Mouse (Mus musculus) limb, embryonic 11.5 days (tissue): Measurements from ENCODE around the gene Dbh. TPM values are rescaled to one million over a fixed set of nuclear protein-coding genes. Genes with fewer than 3 reads are reported as not detected.

Source experiments
- ATAC-seq: fragments of 200-750 bp; cut with Nextera tagmentation; 2 replicates; pipeline ENCODE4 v1.8.0; 2017; ENCODE audit warnings: low read depth; ENCODE audit not compliant: insufficient number of reproducible peaks, low FRiP score, low TSS enrichment
- DNase-seq: peaks from one replicate; pipeline ENCODE4 v3.0.0-alpha.2; 2015; ENCODE audit warnings: low spot score
- H3K27ac ChIP-seq: fragments of 300-500 bp; sonication (generic); replicated peaks from 2 replicates; pipeline ENCODE4 v1.5.1; 2014; ENCODE audit warnings: low read depth, mild to moderate bottlenecking, low read length
- H3K27me3 ChIP-seq: fragments of 300-500 bp; sonication (generic); 2 replicates; pipeline ENCODE4 v1.6.1; 2014; ENCODE audit warnings: mild to moderate bottlenecking, low read length, mixed read lengths; ENCODE audit not compliant: control insufficient read depth, insufficient read depth
- H3K36me3 ChIP-seq: fragments of 300-500 bp; sonication (generic); 2 replicates; pipeline ENCODE4 v1.6.1; 2014; ENCODE audit warnings: mild to moderate bottlenecking, low read length, moderate library complexity, mixed read lengths; ENCODE audit not compliant: control insufficient read depth, insufficient read depth
- H3K4me1 ChIP-seq: fragments of 300-500 bp; sonication (generic); 2 replicates; pipeline ENCODE4 v1.6.1; 2014; ENCODE audit warnings: low read length, mixed read lengths; ENCODE audit not compliant: control insufficient read depth, insufficient read depth
- H3K4me2 ChIP-seq: fragments of 300-500 bp; sonication (generic); 2 replicates; pipeline ENCODE4 v1.6.1; 2014; ENCODE audit warnings: low read depth, mild to moderate bottlenecking, moderate library complexity; ENCODE audit not compliant: severe bottlenecking
- H3K4me3 ChIP-seq: fragments of 300-500 bp; sonication (generic); 2 replicates; pipeline ENCODE4 v1.5.1; 2014; ENCODE audit warnings: low read depth, low read length
- H3K9ac ChIP-seq: fragments of 300-500 bp; sonication (generic); 2 replicates; pipeline ENCODE4 v1.6.1; 2014; ENCODE audit warnings: mild to moderate bottlenecking, low read length
- H3K9me3 ChIP-seq: fragments of 300-500 bp; sonication (generic); 2 replicates; pipeline ENCODE4 v1.6.1; 2016; ENCODE audit warnings: low read length; ENCODE audit not compliant: control insufficient read depth
- WGBS: fragments of 180-500 bp; shearing (Covaris S2); extraction: QIAGEN DNeasy Blood & Tissue Kit; methylation state at CpG from one replicate; pipeline ENCODE4 v1.1.7; 2014; 5-methylcytosine and 5-hydroxymethylcytosine counted together
- polyA plus RNA-seq: library from polyadenylated mRNA; unstranded; fragments of >200 nt; fragmentation: Nextera tagmentation; extraction: Ambion mirVana; gene quantifications from 2 replicates; pipeline ENCODE4 v1.2.1, GENCODE M21; 2014

Gene Dbh
- polyA plus RNA-seq: 0.05 TPM in 1 of 2 replicates, not detected in the other

DNA sequence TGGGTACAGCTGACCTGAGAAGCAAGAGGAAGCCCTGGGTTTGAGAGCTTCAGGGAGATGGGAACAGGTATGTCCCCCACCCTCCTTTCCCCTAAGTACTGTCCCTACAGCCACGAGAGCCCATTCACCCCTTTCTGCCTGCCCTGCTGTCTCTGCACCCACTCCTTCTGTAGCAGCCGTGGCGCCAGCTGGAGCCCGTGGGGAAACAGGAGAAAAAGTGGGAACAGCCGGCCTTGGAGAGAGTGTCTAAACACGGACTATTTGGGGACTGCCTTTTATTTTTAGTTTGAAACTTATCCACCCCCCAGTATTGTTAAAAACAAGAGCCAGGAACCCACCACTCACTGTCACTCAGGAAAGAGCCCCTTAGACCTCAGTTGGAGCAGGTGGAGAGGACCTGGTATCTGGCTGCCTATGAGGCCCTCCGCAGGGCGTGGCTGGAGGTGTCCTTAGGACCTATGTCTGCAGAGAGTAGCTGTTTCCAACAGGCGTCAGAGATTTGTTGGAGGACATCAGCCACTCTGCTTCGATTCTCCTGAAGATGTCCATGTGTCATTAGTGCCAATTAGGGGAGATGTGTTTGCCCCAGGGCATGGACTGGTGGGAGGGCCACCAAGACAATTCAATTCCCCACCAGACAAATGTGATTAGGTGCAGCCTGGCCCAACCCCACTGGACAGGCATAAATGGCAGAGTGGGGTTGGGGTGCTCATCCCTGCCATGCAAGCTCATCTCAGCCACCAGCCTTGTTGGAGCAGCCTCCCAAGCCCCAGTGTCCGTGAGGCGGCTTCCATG, at the start of gene Dbh:
Gene Dbh (plus strand): TSS at position 438 of the 795 bp plus-strand sequence.
- ATAC-seq (no peak), DNase-seq (no peak)
- no peak within 1 kb of the TSS for H3K9ac ChIP-seq
- WGBS: 78% methylated on average over 12 of the region's 12 CpGs
- no peaks in the 10 kb centered on the region for H3K9me3 ChIP-seq
- H3K36me3 ChIP-seq: no peaks in the 10 kb centered on the region
- no peak within 1 kb of the TSS for H3K4me2 ChIP-seq
- H3K27ac ChIP-seq: no peak within 1 kb of the TSS
- H3K4me3 ChIP-seq: no peak within 1 kb of the TSS
- peaks cover 11% of the 10 kb centered on the region for H3K4me1 ChIP-seq
- no peaks in the 10 kb centered on the region for H3K27me3 ChIP-seq

DNA sequence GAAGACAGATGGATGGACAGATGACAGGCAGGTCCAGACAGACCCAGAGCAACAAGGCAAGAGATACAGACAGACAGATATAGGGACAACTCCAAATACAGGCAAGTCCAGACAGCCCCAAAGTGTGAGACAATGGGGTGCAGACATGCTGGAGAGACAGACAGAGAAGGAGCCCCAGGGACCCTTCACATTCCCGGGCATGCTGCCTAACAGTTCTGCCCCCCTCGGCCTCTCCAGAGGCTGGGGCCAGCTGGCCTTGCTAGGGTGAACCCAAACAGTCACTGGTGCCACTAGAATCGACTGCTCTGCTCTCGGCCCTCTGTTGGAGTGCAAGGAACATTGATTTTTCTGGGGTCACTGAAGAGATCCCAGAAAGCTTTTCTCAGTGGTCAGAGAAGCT, 46.6 kb upstream of the Dbh start:
- no peak overlapping the region for H3K4me3 ChIP-seq
- WGBS: 54% methylated on average over 4 of the region's 4 CpGs
- peaks cover 42% of the 10 kb centered on the region for H3K4me1 ChIP-seq
- H3K36me3 ChIP-seq: no peaks in the 10 kb centered on the region
- DNase-seq (no peak), ATAC-seq (no peak)
- H3K27me3 ChIP-seq: no peaks in the 10 kb centered on the region
- H3K9ac ChIP-seq: no peak overlapping the region
- no peak overlapping the region for H3K4me2 ChIP-seq
- no peak overlapping the region for H3K27ac ChIP-seq
- H3K9me3 ChIP-seq: no peaks in the 10 kb centered on the region

DNA sequence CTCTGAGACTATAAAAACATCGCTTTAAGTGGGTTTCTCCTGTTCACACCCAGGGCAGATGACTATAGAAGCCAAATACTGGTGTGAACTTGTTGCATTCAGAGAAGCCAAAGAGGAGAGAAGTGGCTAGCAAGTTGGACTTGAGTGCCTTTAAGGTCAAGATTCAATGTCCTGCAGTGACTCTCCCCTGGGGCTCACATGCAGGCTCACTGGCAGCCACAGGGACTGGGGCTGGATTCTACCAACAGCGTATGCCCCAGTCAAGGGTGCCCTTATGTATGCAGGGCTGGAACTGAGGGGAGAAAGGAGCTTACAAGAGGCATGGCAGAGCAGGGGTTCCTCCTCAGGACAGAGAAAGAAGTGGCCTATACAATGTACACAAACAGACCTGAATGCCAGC, 45.3 kb upstream of the Dbh start:
- Histone ChIP-seq H3K27ac (no peak overlapping the region), H3K9me3 (no peaks in the 10 kb centered on the region), H3K36me3 (no peaks in the 10 kb centered on the region), H3K27me3 (no peaks in the 10 kb centered on the region), H3K4me2 (no peak overlapping the region), H3K4me1 (peaks cover 42% of the 10 kb centered on the region), H3K9ac (no peak overlapping the region), H3K4me3 (no peak overlapping the region)
- DNase-seq: no peak
- ATAC-seq: no peak
- 85% methylated on average over 2 of the region's 2 CpGs for WGBS

- ATAC-seq: no peak
- DNase-seq: no peak
- no peaks in the 10 kb centered on the region for H3K36me3 ChIP-seq
- H3K27me3 ChIP-seq: no peaks in the 10 kb centered on the region
- H3K4me1 ChIP-seq: peaks cover 42% of the 10 kb centered on the region
- WGBS: 87% methylated on average over 8 of the region's 8 CpGs
- no peak overlapping the region for H3K4me3 ChIP-seq
- no peak overlapping the region for H3K9ac ChIP-seq
- no peaks in the 10 kb centered on the region for H3K9me3 ChIP-seq
- no peak overlapping the region for H3K4me2 ChIP-seq
- H3K27ac ChIP-seq: no peak overlapping the region; the same call in 1 of the 2 replicates
These were observed 44.8 kb upstream of the Dbh start for GRCm38 (mm10) chr2:27120241-27120641.

GRCm38 (mm10) chr2:27121626-27122355, 43.2 kb upstream of the Dbh start:
- H3K27ac ChIP-seq: peak overlapping the region; percentile 88
- H3K4me3 ChIP-seq: no peak overlapping the region
- peaks cover 42% of the 10 kb centered on the region for H3K4me1 ChIP-seq
- no peaks in the 10 kb centered on the region for H3K9me3 ChIP-seq
- under 1% methylated on average over 9 of the region's 9 CpGs for WGBS
- H3K36me3 ChIP-seq: no peaks in the 10 kb centered on the region
- H3K9ac ChIP-seq: peak overlapping the region; percentile 35; the same call in 1 of the 2 replicates
- H3K4me2 ChIP-seq: peak overlapping the region; percentile 21; the same call in 1 of the 2 replicates
- ATAC-seq: peak; percentile 92
- no peaks in the 10 kb centered on the region for H3K27me3 ChIP-seq
- DNase-seq: peak; percentile 90

- peak overlapping the region; percentile 35; the same call in 1 of the 2 replicates for H3K9ac ChIP-seq
- H3K27ac ChIP-seq: peak overlapping the region; percentile 88
- no peaks in the 10 kb centered on the region for H3K9me3 ChIP-seq
- H3K4me3 ChIP-seq: no peak overlapping the region
- ATAC-seq (peak; percentile 18), DNase-seq (peak; percentile 58)
- WGBS: 24% methylated on average over 9 of the region's 9 CpGs
- H3K36me3 ChIP-seq: no peaks in the 10 kb centered on the region
- H3K4me2 ChIP-seq: peak overlapping the region; percentile 21; the same call in 1 of the 2 replicates
- no peaks in the 10 kb centered on the region for H3K27me3 ChIP-seq
- peaks cover 42% of the 10 kb centered on the region for H3K4me1 ChIP-seq
These were observed 42.5 kb upstream of the Dbh start for GRCm38 (mm10) chr2:27122578-27122977.

DNA sequence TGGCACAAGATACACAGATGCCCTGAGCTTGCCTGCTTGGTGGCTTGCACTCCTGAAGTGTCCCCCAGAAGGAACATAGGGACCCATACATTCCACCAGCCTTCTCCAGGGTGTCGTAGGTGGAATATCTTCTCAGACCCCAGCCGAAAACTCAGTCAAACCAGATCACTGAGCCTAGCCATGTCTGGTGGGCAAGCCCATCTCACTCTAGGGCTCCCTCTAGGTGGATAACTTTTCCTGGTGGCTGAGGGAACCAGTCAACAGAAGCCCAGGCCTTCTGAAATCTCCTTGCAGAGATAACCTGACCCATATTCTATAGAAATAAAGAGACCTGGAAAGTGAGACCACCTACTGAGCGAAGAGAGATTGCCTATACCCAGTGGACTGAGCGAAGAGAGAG, 41.9 kb upstream of the Dbh start:
- Histone ChIP-seq H3K27ac (peak overlapping the region; percentile 88), H3K36me3 (no peaks in the 10 kb centered on the region)

GRCm38 (mm10) chr2:27125979-27126378, 39.1 kb upstream of the Dbh start:
- H3K9me3 ChIP-seq: no peaks in the 10 kb centered on the region
- peak; percentile 77 for DNase-seq
- H3K27ac ChIP-seq: no peak overlapping the region

More for the DNA sequence above, 41.9 kb upstream of the Dbh start:
- no peak overlapping the region for H3K4me3 ChIP-seq
- DNase-seq: no peak
- 83% methylated on average over 4 of the region's 4 CpGs for WGBS
- no peaks in the 10 kb centered on the region for H3K9me3 ChIP-seq
- H3K9ac ChIP-seq: no peak overlapping the region
- no peak for ATAC-seq
- no peaks in the 10 kb centered on the region for H3K27me3 ChIP-seq
- H3K4me1 ChIP-seq: peaks cover 39% of the 10 kb centered on the region
- H3K4me2 ChIP-seq: no peak overlapping the region

More at GRCm38 (mm10) chr2:27125979-27126378, 39.1 kb upstream of the Dbh start:
- no peaks in the 10 kb centered on the region for H3K27me3 ChIP-seq
- H3K36me3 ChIP-seq: no peaks in the 10 kb centered on the region
- WGBS: 42% methylated on average over 10 of the region's 10 CpGs
- no peak overlapping the region for H3K4me3 ChIP-seq
- H3K9ac ChIP-seq: no peak overlapping the region
- no peak for ATAC-seq
- no peak overlapping the region for H3K4me2 ChIP-seq
- peaks cover 24% of the 10 kb centered on the region for H3K4me1 ChIP-seq
